Mouse (Mus musculus): ENCODE results near the gene Limd2. TPM values are rescaled to one million over a fixed set of nuclear protein-coding genes. Genes with fewer than 3 reads are reported as not detected.

Limd2 gene
- total and polyA plus RNA-seq, 3 experiments: 275 to 563 (median 367) TPM

DNA sequence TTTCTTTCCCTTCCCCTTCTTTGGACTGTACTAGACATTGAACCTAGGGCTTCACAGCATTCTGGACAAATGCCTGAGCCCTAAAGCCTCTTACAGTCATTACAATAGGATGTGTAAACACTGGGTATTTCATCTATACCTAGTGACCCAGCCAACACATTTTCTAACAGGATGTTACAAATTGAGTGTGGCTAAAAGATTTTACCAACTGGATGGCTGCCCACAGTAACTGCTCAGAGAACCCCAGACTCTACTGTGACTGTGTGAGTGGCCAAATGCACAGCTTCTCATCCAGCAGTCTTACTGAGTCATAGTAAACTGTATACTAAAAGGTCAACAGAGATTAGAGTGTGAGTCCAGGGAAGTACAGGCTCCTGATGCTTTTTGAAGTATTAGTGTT, 34.7 kb upstream of the Limd2 start:
- H3K36me3 ChIP-seq (replicated peaks in 1 of 2; ENCODE audit: control insufficient read depth in 1 of 2, insufficient read depth in 1 of 2, low read length in 1 of 2): peaks cover 20 to 43% of the 10 kb centered on the region in 2 experiments
- H3K9ac ChIP-seq (ENCODE audit: insufficient read depth, low read depth): no peak overlapping the region
- H3K4me2 ChIP-seq (ENCODE audit: insufficient read depth, low read depth, poor library complexity, severe bottlenecking): no peak overlapping the region
- H3K4me3 ChIP-seq (replicated peaks in 1 of 3; ENCODE audit: low read depth in 2 of 3, low read length in 2 of 3, poor library complexity in 1 of 3): no peak overlapping the region
- H3K27me3 ChIP-seq (replicated peaks): no peaks in the 10 kb centered on the region
- H3K79me2 ChIP-seq (replicated peaks; ENCODE audit: control insufficient read depth, extremely low read depth, insufficient read depth, poor library complexity, severe bottlenecking): 0 out of 2 replicates have a peak, but pooled peaks cover 4% of the 10 kb centered on the region
- TF ChIP-seq ZC3H11A (IDR thresholded peaks at IDR 0.05; ENCODE audit: low read depth, low read length) (no peak), UBTF (IDR thresholded peaks at IDR 0.05; ENCODE audit: low read depth, low read length) (no peak), ETS1 (conservative IDR thresholded peaks at IDR 0.05; ENCODE audit: low read depth, low read length) (no peak), ELF1 (IDR thresholded peaks at IDR 0.05; ENCODE audit: low read depth, low read length) (no peak), E2F4 (IDR thresholded peaks at IDR 0.05; ENCODE audit: insufficient replicate concordance, low read depth, low read length) (no peak), MAFK (IDR thresholded peaks at IDR 0.05; ENCODE audit: insufficient replicate concordance, low read length) (no peak), EP300 (IDR thresholded peaks at IDR 0.05; ENCODE audit: low read length) (no peak), ZKSCAN1 (IDR thresholded peaks at IDR 0.05; ENCODE audit: borderline replicate concordance, low read depth, low read length) (no peak), GABPA (IDR thresholded peaks at IDR 0.05; ENCODE audit: insufficient replicate concordance, low read depth, low read length) (no peak), MAX (IDR thresholded peaks at IDR 0.05; ENCODE audit: low read length) (no peak), SIN3A (IDR thresholded peaks at IDR 0.05; ENCODE audit: low read length) (no peak), PAX5 (IDR thresholded peaks at IDR 0.05; ENCODE audit: low read length) (no peak), TBP (conservative IDR thresholded peaks at IDR 0.05; ENCODE audit: low read depth, low read length) (no peak), TCF12 (IDR thresholded peaks at IDR 0.05; ENCODE audit: low read depth, low read length) (no peak), KAT2A (IDR thresholded peaks at IDR 0.05; ENCODE audit: insufficient replicate concordance, low read length) (no peak), IRF4 (IDR thresholded peaks at IDR 0.05; ENCODE audit: low read depth, low read length) (no peak), ZNF384 (IDR thresholded peaks at IDR 0.05; ENCODE audit: low read depth, low read length) (no peak), JUN (IDR thresholded peaks at IDR 0.05; ENCODE audit: insufficient read depth, low read depth, low read length) (no peak), MXI1 (IDR thresholded peaks at IDR 0.05; ENCODE audit: low read depth, low read length) (no peak)
- in situ Hi-C loops (cut with MboI; ENCODE audit: low pct_ligation_motif_present, low pct_unique_long_range_greater_than_20kb, low sequenced_read_pairs) (no loop called here), dilution Hi-C loops (cut with MboI; ENCODE audit: extremely low pct_ligation_motif_present, extremely low pct_unique_long_range_greater_than_20kb, low sequenced_read_pairs) (no loop called here)
- no peaks in the 10 kb centered on the region for H3K9me3 ChIP-seq (replicated peaks; ENCODE audit: low read length)
- no peak for DNase-seq (ENCODE audit: extremely low read depth)
- H3K27ac ChIP-seq (ENCODE audit: insufficient read depth, low read depth): no peak overlapping the region
- H3K4me1 ChIP-seq (ENCODE audit: control insufficient read depth in 1 of 2, insufficient read depth in 2 of 2): peaks cover 6 to 57% of the 10 kb centered on the region in 2 experiments

DNA sequence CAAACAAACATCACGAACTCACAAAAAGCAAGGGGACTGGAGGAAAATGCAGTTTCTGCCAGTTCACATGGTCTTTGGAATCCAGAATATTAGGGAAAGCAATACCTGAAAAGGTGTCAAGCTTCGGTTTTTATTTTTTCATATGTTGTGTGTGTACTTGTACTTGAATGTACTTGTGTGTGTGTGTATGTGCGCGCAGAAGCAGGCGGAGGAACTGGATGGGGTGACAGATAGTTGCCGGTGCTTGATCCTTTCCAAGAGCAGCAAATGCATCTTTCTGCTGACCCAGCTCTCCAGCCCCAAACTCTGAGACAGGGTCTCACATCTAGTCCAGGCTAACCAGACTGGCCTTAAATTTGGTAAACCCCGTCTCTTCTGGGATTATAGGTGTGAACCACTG, 34.2 kb upstream of the Limd2 start:
- TF ChIP-seq ZKSCAN1 (IDR thresholded peaks at IDR 0.05; ENCODE audit: borderline replicate concordance, low read depth, low read length): no peak
- TF ChIP-seq UBTF (IDR thresholded peaks at IDR 0.05; ENCODE audit: low read depth, low read length): no peak
- TF ChIP-seq HCFC1 (IDR thresholded peaks at IDR 0.05; ENCODE audit: low read depth, low read length): no peak
- TF ChIP-seq IRF4 (IDR thresholded peaks at IDR 0.05; ENCODE audit: low read depth, low read length): no peak
- no peak for TF ChIP-seq RAD21 (IDR thresholded peaks at IDR 0.05; ENCODE audit: low read depth, low read length)
- TF ChIP-seq ETS1 (conservative IDR thresholded peaks at IDR 0.05; ENCODE audit: low read depth, low read length): no peak
- no peak for TF ChIP-seq MAZ (IDR thresholded peaks at IDR 0.05; ENCODE audit: low read depth, low read length)
- TF ChIP-seq GABPA (IDR thresholded peaks at IDR 0.05; ENCODE audit: insufficient replicate concordance, low read depth, low read length): no peak
- no peak for TF ChIP-seq ZNF384 (IDR thresholded peaks at IDR 0.05; ENCODE audit: low read depth, low read length)
- TF ChIP-seq TCF12 (IDR thresholded peaks at IDR 0.05; ENCODE audit: low read depth, low read length): no peak
- TF ChIP-seq USF2 (conservative IDR thresholded peaks at IDR 0.05; ENCODE audit: low read depth, low read length): no peak
- no peak for TF ChIP-seq MEF2A (IDR thresholded peaks at IDR 0.05; ENCODE audit: borderline replicate concordance, low read depth, low read length)
- no peak for TF ChIP-seq ELF1 (IDR thresholded peaks at IDR 0.05; ENCODE audit: low read depth, low read length)
- no peak for TF ChIP-seq MXI1 (IDR thresholded peaks at IDR 0.05; ENCODE audit: low read depth, low read length)
- no peak for TF ChIP-seq NELFE (IDR thresholded peaks at IDR 0.05; ENCODE audit: low read depth, low read length)
- H3K79me2 ChIP-seq (replicated peaks; ENCODE audit: control insufficient read depth, extremely low read depth, insufficient read depth, poor library complexity, severe bottlenecking): 0 out of 2 replicates have a peak, but pooled peaks cover 4% of the 10 kb centered on the region
- DNase-seq (ENCODE audit: extremely low read depth): no peak
- no peak overlapping the region for H3K9ac ChIP-seq (ENCODE audit: insufficient read depth, low read depth)
- H3K27me3 ChIP-seq (replicated peaks): no peaks in the 10 kb centered on the region
- no peak overlapping the region for H3K4me3 ChIP-seq (replicated peaks in 1 of 3; ENCODE audit: low read depth in 2 of 3, low read length in 2 of 3, poor library complexity in 1 of 3)
- dilution Hi-C loops (cut with MboI; ENCODE audit: extremely low pct_ligation_motif_present, extremely low pct_unique_long_range_greater_than_20kb, low sequenced_read_pairs): no loop called here
- H3K4me1 ChIP-seq (ENCODE audit: control insufficient read depth in 1 of 2, insufficient read depth in 2 of 2): peaks cover 6 to 54% of the 10 kb centered on the region in 2 experiments
- H3K36me3 ChIP-seq (replicated peaks in 1 of 2; ENCODE audit: control insufficient read depth in 1 of 2, insufficient read depth in 1 of 2, low read length in 1 of 2): peaks cover 16 to 46% of the 10 kb centered on the region in 2 experiments
- H3K27ac ChIP-seq (ENCODE audit: insufficient read depth, low read depth): no peak overlapping the region; the same call in 1 of the 2 replicates
- in situ Hi-C loops (cut with MboI; ENCODE audit: low pct_ligation_motif_present, low pct_unique_long_range_greater_than_20kb, low sequenced_read_pairs): no loop called here
- H3K9me3 ChIP-seq (replicated peaks; ENCODE audit: low read length): no peaks in the 10 kb centered on the region
- no peak overlapping the region for H3K4me2 ChIP-seq (ENCODE audit: insufficient read depth, low read depth, poor library complexity, severe bottlenecking)
